Comparison of ENCODE assay signal across 9 mouse cellular contexts in the genomic region with DNA sequence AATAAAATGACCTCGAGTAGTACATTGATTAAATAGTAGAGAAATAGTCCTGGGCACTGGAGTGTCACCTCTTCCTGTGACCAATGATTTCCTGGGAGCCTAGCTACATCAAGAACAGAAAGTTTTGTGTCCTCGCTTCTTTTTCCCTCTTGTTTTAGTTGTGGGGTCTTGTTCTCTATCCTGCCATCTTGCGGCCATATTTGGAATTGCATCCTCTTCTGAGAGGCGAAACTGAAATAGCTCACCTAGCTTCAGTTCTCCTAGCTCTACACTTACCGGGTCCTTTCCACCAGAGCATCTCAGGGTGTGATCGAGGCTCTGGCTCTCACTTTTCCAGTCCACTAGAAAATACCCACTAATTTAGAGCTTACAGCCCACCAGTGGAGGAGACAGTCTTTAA. TPM values are rescaled to one million over a fixed set of nuclear protein-coding genes. Genes with fewer than 3 reads are reported as not detected.
DNase-seq lines count a peak whose midpoint lies in the region; ATAC-seq and TF ChIP-seq lines count a peak whose summit lies in the region.
"Had no signal": no experiment of that assay in that cellular context is flagged by ENCODE, and none has a peak within 500 bp of the region (broad histone marks: within the 10 kb centered on the region; RNA-seq: fewer than 3 reads in every experiment).

No protein-coding gene starts in this region.

- H3K4me1 ChIP-seq in embryonic facial prominence, embryonic 11.5 days (ENCODE audit: control insufficient read depth, insufficient read depth, low read length), result no peaks in the 10 kb centered on the region

- no peak overlapping the region for H3K27ac ChIP-seq in embryonic facial prominence, embryonic 11.5 days (replicated peaks; ENCODE audit: low read depth, low read length)
- no peak overlapping the region for H3K27ac ChIP-seq in left cerebral cortex, adult 2 months

- H3K27me3 ChIP-seq in embryonic facial prominence, embryonic 11.5 days (ENCODE audit: control insufficient read depth, insufficient read depth, low read length), result no peaks in the 10 kb centered on the region

- H3K9me3 ChIP-seq in embryonic facial prominence, embryonic 11.5 days (replicated peaks; ENCODE audit: control insufficient read depth, low read length), result no peaks in the 10 kb centered on the region

- no peaks in the 10 kb centered on the region for H3K36me3 ChIP-seq in embryonic facial prominence, embryonic 11.5 days (replicated peaks; ENCODE audit: control insufficient read depth, insufficient read depth, low read depth, low read length)

- TF ChIP-seq CTCF in left cerebral cortex, adult 2 months (IDR thresholded peaks at IDR 0.05), result peak; percentile 89

- 30% methylated on average over 6 of the region's 6 CpGs for WGBS in embryonic facial prominence, embryonic 11.5 days

- DNase-seq in heart, adult 18-20 months, result peak; percentile 61 to 85
- no peak for DNase-seq in heart, postnatal 25 days (ENCODE audit: low spot score)
- peak; percentile 84 to 86 for DNase-seq in B cell, adult 2 months
- peak; percentile 87 for DNase-seq in ZHBTc4 (ENCODE audit: low read depth, low spot score)
- peak; percentile 79 for DNase-seq in embryonic facial prominence, embryonic 11.5 days (ENCODE audit: low spot score)
- peak; percentile 34 to 64 for DNase-seq in left cerebral cortex, adult 2 months (ENCODE audit: extremely low spot score in 1 of 2, low spot score in 2 of 2)
- DNase-seq in natural killer cell, adult 2 months (ENCODE audit: low spot score in 2 of 2), result peak; percentile 60 to 80
- DNase-seq in thymus, postnatal 10 days (ENCODE audit: low spot score in 2 of 2), result peak; percentile 81 to 89

- intact Hi-C loops in heart, postnatal 25 days (cut with DNase I), result loop anchor here (2.0 kb wide), 1 partner anchor 79 kb away; no protein-coding TSS in a partner anchor
- intact Hi-C loops in left cerebral cortex, adult 2 months (cut with DNase I), result no loop called here

- ATAC-seq in embryonic facial prominence, embryonic 11.5 days (replicated peaks; ENCODE audit: insufficient number of reproducible peaks, low FRiP score, low TSS enrichment, low read depth), result no peak

- no peak overlapping the region for H3K4me2 ChIP-seq in embryonic facial prominence, embryonic 11.5 days (ENCODE audit: low read depth, low read length)

- no peak overlapping the region for H3K9ac ChIP-seq in embryonic facial prominence, embryonic 11.5 days (replicated peaks; ENCODE audit: low read length)

- no peak overlapping the region for H3K4me3 ChIP-seq in embryonic facial prominence, embryonic 11.5 days (ENCODE audit: low read depth, low read length)
- H3K4me3 ChIP-seq in left cerebral cortex, adult 2 months, result no peak overlapping the region

RNA-seq across cellular contexts. Expression of a gene that starts 2.7 kb away (rescaled TPM):
- total RNA-seq in heart, adult 18-20 months (2021), result 1 to 10 TPM; 8.6 to 10.0 TPM
- total RNA-seq in heart, postnatal 25 days (2021), result 10 to 100 TPM in 1 of 2 experiments, 1 to 10 TPM in 1; 9.4 to 10.6 TPM
- 3.3 and 3.7 TPM in 2 replicates for polyA plus RNA-seq in embryonic facial prominence, embryonic 11.5 days (2014; fragmentation: Nextera tagmentation; extraction: Ambion mirVana)
- total RNA-seq in left cerebral cortex, adult 2 months (2021), result 10 to 100 TPM; 52.8 to 57.0 TPM

RNA-seq across cellular contexts. Expression of a gene that starts 4.3 kb away (rescaled TPM):
- not detected for total RNA-seq in heart, adult 18-20 months (2021)
- total RNA-seq in heart, postnatal 25 days (2021), result not detected
- not detected in 2 replicates for polyA plus RNA-seq in embryonic facial prominence, embryonic 11.5 days (2014; fragmentation: Nextera tagmentation; extraction: Ambion mirVana)
- under 1 TPM in 1 of 2 experiments, not detected in 1; 0.95 TPM for total RNA-seq in left cerebral cortex, adult 2 months (2021)
- total RNA-seq: left cerebral cortex, postnatal 36 days had no signal

Comparison
In these comparisons a context has a peak if more than half of its experiments do, and no peak if none do; other contexts are left out.
1. RNA of a gene that starts 2.7 kb away (total RNA-seq): 52.8 to 57.0 TPM in left cerebral cortex, adult 2 months; 9.4 to 10.6 TPM in heart, postnatal 25 days and 8.6 to 10.0 TPM in heart, adult 18-20 months; every median in the first group is over 4 times any median in the second.